Mouse (Mus musculus) hindbrain, embryonic 13.5 days (tissue): ENCODE results near the gene Gm3667. TPM values are rescaled to one million over a fixed set of nuclear protein-coding genes. Genes with fewer than 3 reads are reported as not detected.
A peak's percentile ranks its signal among the peaks of the same experiment; 100 is the strongest.
"Not testable (repeated sequence)": the region's sequence is repeated elsewhere in the genome, so short reads cannot be mapped to it uniquely, and the experiment has no call there.

ENCODE experiments used
- ATAC-seq: fragments of 200-750 bp; cut with Nextera tagmentation; 2 replicates; pipeline ENCODE4 v1.8.0; 2017; ENCODE audit warnings: moderate TSS enrichment; ENCODE audit not compliant: low FRiP score
- H3K27ac ChIP-seq: fragments of 300-500 bp; sonication (generic); 2 replicates; pipeline ENCODE4 v1.5.1; 2015; ENCODE audit warnings: inconsistent platforms, mild to moderate bottlenecking, moderate library complexity
- H3K27me3 ChIP-seq: fragments of 300-500 bp; sonication (generic); 2 replicates; pipeline ENCODE4 v1.6.1; 2015; ENCODE audit warnings: mild to moderate bottlenecking, inconsistent platforms
- H3K36me3 ChIP-seq: fragments of 300-500 bp; sonication (generic); 2 replicates; pipeline ENCODE4 v1.6.1; 2015; ENCODE audit warnings: mild to moderate bottlenecking, inconsistent platforms
- H3K4me1 ChIP-seq: fragments of 300-500 bp; sonication (generic); replicated peaks from 2 replicates; pipeline ENCODE4 v1.6.1; 2015; ENCODE audit warnings: inconsistent platforms
- H3K4me2 ChIP-seq: fragments of 300-500 bp; sonication (generic); 2 replicates; pipeline ENCODE4 v1.6.1; 2015; ENCODE audit warnings: inconsistent platforms, mild to moderate bottlenecking, moderate library complexity
- H3K4me3 ChIP-seq: fragments of 300-500 bp; sonication (generic); 2 replicates; pipeline ENCODE4 v1.5.1; 2015; ENCODE audit warnings: mild to moderate bottlenecking, inconsistent platforms
- H3K9ac ChIP-seq: fragments of 300-500 bp; sonication (generic); 2 replicates; pipeline ENCODE4 v1.6.1; 2015; ENCODE audit warnings: mild to moderate bottlenecking, inconsistent platforms
- H3K9me3 ChIP-seq: fragments of 300-500 bp; sonication (generic); 2 replicates; pipeline ENCODE4 v1.6.1; 2016; ENCODE audit warnings: inconsistent platforms
- WGBS: fragments of 180-500 bp; shearing (Covaris S2); methylation state at CpG from one replicate; pipeline ENCODE4 v1.1.7; 2015; 5-methylcytosine and 5-hydroxymethylcytosine counted together
- polyA plus RNA-seq: library from polyadenylated mRNA; unstranded; fragments of >200 nt; fragmentation: Nextera tagmentation; extraction: Ambion mirVana; gene quantifications from 2 replicates; pipeline ENCODE4 v1.2.1, GENCODE M21; 2015

Gm3667 gene
- polyA plus RNA-seq: 7.3 and 9.3 TPM in 2 replicates

- Histone ChIP-seq H3K27ac (0 out of 2 replicates have a peak within 1 kb of the TSS, but pooled peaks have one; percentile 18), H3K4me2 (peak within 1 kb of the TSS; percentile 56), H3K9ac (peak within 1 kb of the TSS; percentile 70), H3K4me3 (peak within 1 kb of the TSS; percentile 46)
- H3K36me3 ChIP-seq, H3K27me3 ChIP-seq, H3K4me1 ChIP-seq, H3K9me3 ChIP-seq, ATAC-seq: not testable (repeated sequence)
- WGBS: 2% methylated on average over 18 of the region's 43 CpGs
These were observed at the start of gene Gm3667 for GRCm38 (mm10) chr14:6889521-6890012. Gene Gm3667 (minus strand): TSS chr14:6889962.

DNA sequence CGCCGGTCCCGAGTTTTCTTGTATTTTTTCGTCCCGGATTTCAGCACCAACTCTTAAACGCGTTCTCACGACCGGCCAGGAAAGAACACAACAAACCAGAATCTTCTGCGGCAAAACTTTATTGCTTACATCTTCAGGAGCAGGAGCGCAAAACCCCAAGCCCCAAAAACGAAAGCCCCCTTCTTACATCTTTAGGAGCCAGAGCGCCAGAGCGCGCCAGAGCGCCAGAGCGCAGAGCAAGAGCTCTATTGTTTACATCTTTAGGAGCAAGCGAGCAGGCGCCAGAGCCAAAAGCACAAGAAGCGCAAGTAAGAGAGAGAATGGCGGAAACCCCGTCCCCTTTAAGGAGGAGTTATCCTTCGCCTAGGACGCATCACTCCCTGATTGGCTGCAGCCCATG lies 10.1 kb upstream of the Gm3667 start:
- not testable (repeated sequence) for H3K9me3 ChIP-seq, H3K36me3 ChIP-seq, H3K4me2 ChIP-seq, H3K4me1 ChIP-seq, H3K27me3 ChIP-seq, H3K27ac ChIP-seq, ATAC-seq, H3K4me3 ChIP-seq, H3K9ac ChIP-seq
- 97% methylated on average over 19 of the region's 24 CpGs for WGBS

DNA sequence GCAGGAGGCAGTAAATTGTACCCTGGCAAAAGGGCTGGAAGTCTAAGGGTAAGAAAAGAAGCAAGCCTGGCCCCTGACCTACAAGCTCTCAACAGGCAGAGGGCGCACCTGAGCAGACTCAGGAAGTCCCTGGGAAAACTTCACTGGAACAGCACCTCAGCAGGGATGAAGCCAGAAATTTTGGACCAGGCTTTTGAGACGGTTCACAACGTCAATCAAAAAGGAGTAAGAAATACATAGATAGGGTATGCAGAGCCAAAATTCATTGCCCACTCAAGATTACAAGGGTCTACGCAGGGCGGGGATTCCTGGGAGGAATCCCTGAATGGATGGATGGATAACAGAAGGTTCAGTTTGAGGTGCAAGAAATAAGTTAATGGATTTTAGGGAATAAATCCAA lies 951 bp downstream of the Gm3667 start:
- not testable (repeated sequence) for H3K27me3 ChIP-seq, ATAC-seq, H3K27ac ChIP-seq, H3K9me3 ChIP-seq, H3K4me1 ChIP-seq, H3K36me3 ChIP-seq
- peak overlapping the region; percentile 70; the same call in 1 of the 2 replicates for H3K9ac ChIP-seq
- H3K4me2 ChIP-seq: peak overlapping the region; percentile 56
- peak overlapping the region; percentile 46 for H3K4me3 ChIP-seq
- WGBS: 10% methylated on average over 5 of the region's 5 CpGs

DNA sequence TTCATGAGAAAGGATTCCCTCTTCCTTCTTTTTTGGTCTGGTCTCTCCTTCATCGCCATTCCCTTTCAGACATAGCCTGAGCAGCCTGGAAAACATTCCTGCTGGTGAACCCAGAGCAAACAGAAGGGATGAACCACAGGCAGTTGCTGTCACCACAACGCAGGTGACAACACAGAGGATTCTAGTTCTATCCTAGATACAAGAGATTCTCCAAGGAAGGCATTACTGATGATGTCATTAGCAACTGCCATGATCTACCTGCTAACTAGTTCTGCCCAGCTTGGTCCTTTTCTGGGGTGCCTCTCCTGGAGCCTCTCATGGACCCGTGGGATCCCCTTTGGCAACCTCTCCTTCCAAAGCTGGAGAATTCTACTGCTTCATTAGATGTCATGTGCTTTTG lies 49.6 kb downstream of the Gm3667 start, which contains the start of gene Gm3642:
TSS of gene Gm3642 (minus strand) at position 101 of the 400 bp plus-strand sequence.
- not testable (repeated sequence) for H3K4me3 ChIP-seq

DNA sequence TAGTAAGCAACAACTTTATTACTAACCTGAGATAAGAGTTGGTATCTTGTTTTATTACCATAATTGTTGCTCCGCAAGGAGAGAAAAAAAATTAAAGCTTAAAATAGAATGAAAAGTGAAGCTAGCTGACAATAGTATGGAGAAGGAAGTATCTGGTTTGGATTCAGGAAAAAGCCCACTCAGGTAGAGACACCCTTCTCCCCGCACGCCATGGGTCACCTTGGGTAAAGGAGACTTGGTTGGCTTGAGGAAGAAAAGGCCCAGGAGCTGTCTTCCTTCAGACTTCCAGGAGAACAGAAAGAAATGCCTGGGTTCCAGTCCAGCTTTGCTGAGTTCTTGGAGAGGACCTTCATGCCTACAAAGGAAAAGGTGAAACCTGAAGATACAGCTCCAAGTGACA lies 66.5 kb downstream of the Gm3667 start:
- H3K9ac ChIP-seq, H3K4me2 ChIP-seq, H3K36me3 ChIP-seq, H3K4me1 ChIP-seq, H3K27ac ChIP-seq, H3K9me3 ChIP-seq, H3K27me3 ChIP-seq, ATAC-seq, H3K4me3 ChIP-seq: not testable (repeated sequence)
- WGBS: 91% methylated on average over 3 of the region's 3 CpGs

More for the DNA sequence above, 49.6 kb downstream of the Gm3667 start, which contains the start of gene Gm3642:
- not testable (repeated sequence) for H3K4me2 ChIP-seq, H3K4me1 ChIP-seq, H3K27me3 ChIP-seq, H3K27ac ChIP-seq, H3K9me3 ChIP-seq, H3K36me3 ChIP-seq, ATAC-seq, H3K9ac ChIP-seq
- WGBS: no CpG with 5 or more reads among the region's 3 CpGs

Other genes with a start within 250 kb of the Gm3667 start
- gene Gm10251, start 205.8 kb downstream of the Gm3667 start, polyA plus RNA-seq: not detected in 2 replicates
- 0.26 TPM in 1 of 2 replicates, not detected in the other for gene Gm8050, start 169.7 kb downstream of the Gm3667 start, polyA plus RNA-seq
- 14.5 and 16.5 TPM in 2 replicates for gene Gm3636, start 147.6 kb downstream of the Gm3667 start, polyA plus RNA-seq
- gene Gm8362, start 115.6 kb downstream of the Gm3667 start, polyA plus RNA-seq: not detected in 2 replicates
- not detected in 2 replicates for gene Gm3642, start 49.7 kb downstream of the Gm3667 start, polyA plus RNA-seq
- not detected in 2 replicates for gene Gm6356, start 83.9 kb upstream of the Gm3667 start, polyA plus RNA-seq
- 3.9 and 5.3 TPM in 2 replicates for gene Gm10406, start 137.5 kb upstream of the Gm3667 start, polyA plus RNA-seq
- not detected in 2 replicates for gene Gm3685, start 155.0 kb upstream of the Gm3667 start, polyA plus RNA-seq
- 6.3 and 7.1 TPM in 2 replicates for gene Gm3696, start 210.7 kb upstream of the Gm3667 start, polyA plus RNA-seq
- not detected in 2 replicates for gene Gm6676, start 235.4 kb upstream of the Gm3667 start, polyA plus RNA-seq